Mouse (Mus musculus): ENCODE data around the gene Ihh. TPM values are rescaled to one million over a fixed set of nuclear protein-coding genes. Genes with fewer than 3 reads are reported as not detected.

Ihh gene
- total and polyA plus RNA-seq, 3 experiments, result not detected

Other genes with a start within 250 kb of the Ihh start
- not detected in 2 replicates for gene Cyp27a1, start 238.1 kb downstream of the Ihh start, total RNA-seq (2012; rRNA removed)
- gene Cyp27a1, start 238.1 kb downstream of the Ihh start, total RNA-seq (2014; rRNA removed), result not detected in 2 replicates
- not detected in 2 replicates for gene Cyp27a1, start 238.1 kb downstream of the Ihh start, polyA plus RNA-seq (2012; ENCODE audit: insufficient read length, low read depth)
- gene Prkag3, start 202.5 kb downstream of the Ihh start, total RNA-seq (2012; rRNA removed), result 0.08 and 0.13 TPM in 2 replicates
- gene Prkag3, start 202.5 kb downstream of the Ihh start, total RNA-seq (2014; rRNA removed), result 0.09 TPM in 1 of 2 replicates, not detected in the other
- 0.12 TPM in 1 of 2 replicates, not detected in the other for gene Prkag3, start 202.5 kb downstream of the Ihh start, polyA plus RNA-seq (2012; ENCODE audit: insufficient read length, low read depth)
- 3.4 and 3.5 TPM in 2 replicates for gene Wnt6, start 179.8 kb downstream of the Ihh start, total RNA-seq (2012; rRNA removed)
- 0.67 and 0.89 TPM in 2 replicates for gene Wnt6, start 179.8 kb downstream of the Ihh start, total RNA-seq (2014; rRNA removed)
- 1.6 and 1.7 TPM in 2 replicates for gene Wnt6, start 179.8 kb downstream of the Ihh start, polyA plus RNA-seq (2012; ENCODE audit: insufficient read length, low read depth)
- gene Wnt10a, start 160.2 kb downstream of the Ihh start, total RNA-seq (2012; rRNA removed), result 126 and 184 TPM in 2 replicates
- gene Wnt10a, start 160.2 kb downstream of the Ihh start, total RNA-seq (2014; rRNA removed), result 142 and 155 TPM in 2 replicates
- gene Wnt10a, start 160.2 kb downstream of the Ihh start, polyA plus RNA-seq (2012; ENCODE audit: insufficient read length, low read depth), result 170 and 187 TPM in 2 replicates
- 0.04 TPM in 1 of 2 replicates, not detected in the other for gene Cdk5r2, start 96.7 kb downstream of the Ihh start, total RNA-seq (2012; rRNA removed)
- not detected in 2 replicates for gene Cdk5r2, start 96.7 kb downstream of the Ihh start, total RNA-seq (2014; rRNA removed)
- gene Cdk5r2, start 96.7 kb downstream of the Ihh start, polyA plus RNA-seq (2012; ENCODE audit: insufficient read length, low read depth), result 0.23 and 0.24 TPM in 2 replicates
- not detected in 2 replicates for gene Fev, start 66.3 kb downstream of the Ihh start, total RNA-seq (2012; rRNA removed)
- gene Fev, start 66.3 kb downstream of the Ihh start, total RNA-seq (2014; rRNA removed), result not detected in 2 replicates
- not detected in 2 replicates for gene Fev, start 66.3 kb downstream of the Ihh start, polyA plus RNA-seq (2012; ENCODE audit: insufficient read length, low read depth)
- gene Cryba2, start 58.5 kb downstream of the Ihh start, total RNA-seq (2012; rRNA removed), result 0.55 TPM in 1 of 2 replicates, not detected in the other
- not detected in 2 replicates for gene Cryba2, start 58.5 kb downstream of the Ihh start, total RNA-seq (2014; rRNA removed)
- 0.30 and 0.78 TPM in 2 replicates for gene Cryba2, start 58.5 kb downstream of the Ihh start, polyA plus RNA-seq (2012; ENCODE audit: insufficient read length, low read depth)
- not detected in 2 replicates for gene Cfap65, start 16.1 kb downstream of the Ihh start, total RNA-seq (2012; rRNA removed)
- gene Cfap65, start 16.1 kb downstream of the Ihh start, total RNA-seq (2014; rRNA removed), result 0.04 TPM in 1 of 2 replicates, not detected in the other
- gene Cfap65, start 16.1 kb downstream of the Ihh start, polyA plus RNA-seq (2012; ENCODE audit: insufficient read length, low read depth), result not detected in 2 replicates
- gene Nhej1, start 173.5 kb upstream of the Ihh start, total RNA-seq (2012; rRNA removed), result 2.8 and 3.4 TPM in 2 replicates
- gene Nhej1, start 173.5 kb upstream of the Ihh start, total RNA-seq (2014; rRNA removed), result 3.7 and 4.4 TPM in 2 replicates
- gene Nhej1, start 173.5 kb upstream of the Ihh start, polyA plus RNA-seq (2012; ENCODE audit: insufficient read length, low read depth), result 4.0 and 4.2 TPM in 2 replicates
- not detected in 2 replicates for gene Slc23a3, start 182.2 kb upstream of the Ihh start, total RNA-seq (2012; rRNA removed)
- not detected in 2 replicates for gene Slc23a3, start 182.2 kb upstream of the Ihh start, total RNA-seq (2014; rRNA removed)
- gene Slc23a3, start 182.2 kb upstream of the Ihh start, polyA plus RNA-seq (2012; ENCODE audit: insufficient read length, low read depth), result not detected in 2 replicates
- gene Cnppd1, start 191.0 kb upstream of the Ihh start, total RNA-seq (2012; rRNA removed), result 32.2 and 47.2 TPM in 2 replicates
- 10.9 and 12.3 TPM in 2 replicates for gene Cnppd1, start 191.0 kb upstream of the Ihh start, total RNA-seq (2014; rRNA removed)
- gene Cnppd1, start 191.0 kb upstream of the Ihh start, polyA plus RNA-seq (2012; ENCODE audit: insufficient read length, low read depth), result 14.2 and 16.2 TPM in 2 replicates
- gene Retreg2, start 191.1 kb upstream of the Ihh start, total RNA-seq (2012; rRNA removed), result 26.5 and 27.9 TPM in 2 replicates
- 12.8 and 14.6 TPM in 2 replicates for gene Retreg2, start 191.1 kb upstream of the Ihh start, total RNA-seq (2014; rRNA removed)
- 24.1 and 27.9 TPM in 2 replicates for gene Retreg2, start 191.1 kb upstream of the Ihh start, polyA plus RNA-seq (2012; ENCODE audit: insufficient read length, low read depth)
- 30.5 and 40.7 TPM in 2 replicates for gene Zfand2b, start 217.0 kb upstream of the Ihh start, total RNA-seq (2012; rRNA removed)
- gene Zfand2b, start 217.0 kb upstream of the Ihh start, total RNA-seq (2014; rRNA removed), result 14.1 and 15.7 TPM in 2 replicates
- 19.5 and 20.9 TPM in 2 replicates for gene Zfand2b, start 217.0 kb upstream of the Ihh start, polyA plus RNA-seq (2012; ENCODE audit: insufficient read length, low read depth)
- gene Abcb6, start 228.7 kb upstream of the Ihh start, total RNA-seq (2012; rRNA removed), result 26.0 and 29.0 TPM in 2 replicates
- gene Abcb6, start 228.7 kb upstream of the Ihh start, total RNA-seq (2014; rRNA removed), result 15.5 and 20.1 TPM in 2 replicates
- 19.2 and 22.3 TPM in 2 replicates for gene Abcb6, start 228.7 kb upstream of the Ihh start, polyA plus RNA-seq (2012; ENCODE audit: insufficient read length, low read depth)
- 13.2 and 19.6 TPM in 2 replicates for gene Ankzf1, start 240.5 kb upstream of the Ihh start, total RNA-seq (2012; rRNA removed)
- gene Ankzf1, start 240.5 kb upstream of the Ihh start, total RNA-seq (2014; rRNA removed), result 20.4 and 21.1 TPM in 2 replicates
- 13.3 TPM in 2 replicates for gene Ankzf1, start 240.5 kb upstream of the Ihh start, polyA plus RNA-seq (2012; ENCODE audit: insufficient read length, low read depth)
- 9.2 and 15.6 TPM in 2 replicates for gene Atg9a, start 240.5 kb upstream of the Ihh start, total RNA-seq (2012; rRNA removed)
- gene Atg9a, start 240.5 kb upstream of the Ihh start, total RNA-seq (2014; rRNA removed), result 4.4 and 6.1 TPM in 2 replicates
- gene Atg9a, start 240.5 kb upstream of the Ihh start, polyA plus RNA-seq (2012; ENCODE audit: insufficient read length, low read depth), result 10.1 and 12.9 TPM in 2 replicates